Mouse (Mus musculus) cerebellum, adult 9-10 months (tissue): ENCODE data around the gene Smagp.

Experiments
- DNase-seq: peaks from one replicate; pipeline ENCODE4 v3.0.0; 2022

The Smagp gene

GRCm38 (mm10) chr15:100587166-100587565 is 49.6 kb downstream of the Smagp start:
- no peak for DNase-seq

GRCm38 (mm10) chr15:100585931-100586330 is 50.8 kb downstream of the Smagp start:
- no peak for DNase-seq

- DNase-seq, result no peak
These were observed 56.6 kb downstream of the Smagp start for GRCm38 (mm10) chr15:100580108-100580507.

- no peak for DNase-seq
These were observed 58.8 kb downstream of the Smagp start for GRCm38 (mm10) chr15:100577972-100578371.

- no peak for DNase-seq
These were observed 59.9 kb downstream of the Smagp start for GRCm38 (mm10) chr15:100576810-100577209.

GRCm38 (mm10) chr15:100576392-100576791 is 60.3 kb downstream of the Smagp start:
- no peak for DNase-seq

GRCm38 (mm10) chr15:100575366-100575765 is 61.4 kb downstream of the Smagp start:
- DNase-seq, result no peak

GRCm38 (mm10) chr15:100574378-100574777 is 62.4 kb downstream of the Smagp start:
- DNase-seq, result no peak

GRCm38 (mm10) chr15:100573946-100574345 is 62.8 kb downstream of the Smagp start:
- DNase-seq, result no peak
